Mouse (Mus musculus): ENCODE data around the gene D630023F18Rik.

The D630023F18Rik gene

DNA sequence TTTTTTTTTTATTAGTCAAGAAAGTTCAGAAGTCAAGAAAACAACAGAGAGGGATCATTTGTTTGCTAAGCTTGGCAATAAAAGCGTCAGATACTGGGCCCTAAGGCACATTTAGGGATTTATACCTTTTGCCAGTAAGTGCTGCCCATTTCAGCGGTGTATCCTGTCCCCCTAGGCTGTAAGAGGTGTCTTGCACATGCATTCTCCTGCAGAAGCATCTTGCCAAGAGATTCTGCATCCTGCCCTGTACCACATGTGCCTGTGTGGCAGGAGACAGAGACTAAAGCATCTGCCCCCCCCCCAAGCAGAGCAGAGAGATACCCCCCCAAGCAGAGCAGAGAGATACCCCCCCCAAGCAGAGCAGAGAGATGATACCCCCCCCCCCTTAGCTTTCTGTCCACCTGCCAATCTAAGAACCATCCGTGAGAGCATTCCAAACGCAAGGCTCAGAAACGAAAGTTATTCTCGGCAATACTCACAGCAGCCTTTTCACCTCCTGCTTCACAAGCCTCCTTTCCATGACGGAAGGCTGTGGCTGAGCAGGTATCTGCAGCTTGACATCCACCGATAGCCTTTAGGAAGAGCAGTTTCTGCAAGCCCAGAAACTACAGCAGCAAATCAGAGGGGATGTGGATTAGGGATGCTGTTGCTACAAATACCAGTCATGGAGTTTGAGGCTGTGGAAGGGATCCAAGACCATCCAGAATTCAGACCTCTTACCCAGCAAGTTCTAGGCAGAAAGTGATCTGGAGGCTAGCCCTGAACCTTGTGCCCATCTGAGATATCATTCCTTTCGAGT lies at the start of gene D630023F18Rik:
Gene D630023F18Rik (minus strand): TSS at position 641 of the 799 bp plus-strand sequence.
- DNase-seq (ENCODE audit: low spot score in 2 of 2): no peak

DNA sequence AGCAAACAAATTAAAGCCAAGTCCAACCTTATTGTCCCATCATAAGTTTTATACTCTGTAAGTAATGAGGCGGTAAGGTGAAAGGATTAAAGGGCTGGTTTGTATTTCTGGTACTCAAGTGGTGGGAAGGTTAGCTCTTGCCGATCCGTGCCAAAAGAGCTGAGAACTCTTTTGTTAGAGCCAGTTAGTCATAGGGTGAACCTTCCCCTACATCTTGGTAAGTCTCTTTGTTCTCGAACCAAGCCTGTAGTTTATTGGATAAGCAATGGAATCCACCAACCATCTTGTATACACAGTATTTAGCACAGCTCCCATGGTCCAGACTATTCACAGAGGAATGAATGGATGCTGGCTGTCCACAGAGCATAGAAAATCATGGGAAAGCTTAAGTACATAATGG lies 48.6 kb upstream of the D630023F18Rik start:
- DNase-seq (ENCODE audit: low spot score in 2 of 2): no peak

DNA sequence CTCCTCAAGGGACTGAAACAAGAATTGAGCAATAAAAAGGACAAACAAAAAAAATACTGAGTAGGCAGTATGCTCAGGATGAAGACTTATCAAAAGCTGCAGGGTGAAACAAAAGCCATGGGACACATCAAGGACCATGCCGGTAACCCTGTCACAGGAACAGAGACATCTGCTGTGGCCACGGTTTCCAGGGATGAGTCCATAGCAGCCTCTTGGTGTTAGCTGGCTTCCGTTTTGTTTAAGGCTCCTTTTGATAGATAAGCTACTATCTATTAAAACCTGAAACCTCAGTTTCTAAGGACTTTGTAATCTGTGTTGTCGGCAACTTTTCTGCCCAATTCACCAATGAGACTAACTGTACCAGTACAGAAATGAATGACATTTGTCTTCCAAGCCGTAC lies 46.9 kb upstream of the D630023F18Rik start:
- no peak for DNase-seq (ENCODE audit: low spot score in 2 of 2)

DNA sequence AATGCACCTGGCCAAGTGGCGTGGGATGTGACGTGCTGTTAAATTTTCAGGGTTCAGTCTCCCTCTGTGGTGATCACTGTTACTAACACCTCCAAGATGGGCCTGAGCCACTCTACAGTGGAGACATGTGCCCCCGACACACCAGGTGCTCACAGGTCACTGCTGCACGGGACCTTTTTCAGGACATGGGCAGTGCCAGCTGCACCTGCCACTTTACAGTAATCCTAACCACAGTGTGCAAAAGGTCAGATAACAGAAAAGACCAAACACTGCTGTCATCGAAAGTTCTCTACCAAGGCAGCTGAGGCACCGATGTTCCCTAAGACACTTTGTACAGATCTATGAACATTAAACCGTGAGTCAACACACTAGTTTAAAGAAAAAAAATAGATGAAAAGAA lies 46.5 kb upstream of the D630023F18Rik start:
- DNase-seq (ENCODE audit: low spot score in 2 of 2): no peak

DNA sequence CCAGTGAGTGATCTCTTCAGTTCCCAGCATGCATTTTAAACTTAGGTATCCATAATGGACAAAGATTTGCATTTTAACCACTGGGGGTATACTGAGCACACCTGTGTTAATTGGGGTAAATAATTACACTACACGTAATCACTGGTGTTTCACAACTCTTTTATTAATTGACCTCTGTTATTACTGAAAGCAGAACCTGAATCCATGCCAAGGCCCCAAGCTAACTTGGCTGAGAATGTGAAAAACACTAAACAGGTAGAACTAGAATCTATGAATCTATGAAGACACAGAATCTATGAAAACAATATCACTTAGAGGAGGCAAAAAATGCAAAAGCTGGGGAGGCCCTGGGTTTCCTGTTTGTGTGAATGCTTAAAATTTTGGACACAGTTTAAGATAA lies 44.5 kb upstream of the D630023F18Rik start:
- DNase-seq (ENCODE audit: low spot score in 2 of 2): no peak

DNA sequence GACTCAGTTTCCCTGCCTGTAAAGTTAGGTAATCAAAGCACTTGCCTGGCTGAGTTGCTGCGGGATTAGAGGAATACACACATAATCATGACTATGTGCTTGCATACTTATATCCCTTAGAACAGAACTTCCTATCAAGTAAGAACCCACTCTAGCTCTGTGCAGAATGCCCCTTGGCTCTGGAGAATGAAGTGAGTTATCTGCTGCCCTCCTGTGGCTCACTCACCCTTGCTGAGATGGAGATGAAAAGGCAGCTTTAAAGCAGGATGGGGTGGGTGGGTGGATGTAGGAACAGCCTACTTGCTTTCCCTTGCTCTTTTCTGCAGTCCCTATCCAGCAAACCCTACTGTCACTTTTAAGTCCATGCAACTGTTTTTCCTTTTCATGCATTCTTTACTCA lies 39.2 kb upstream of the D630023F18Rik start:
- DNase-seq (ENCODE audit: low spot score in 2 of 2): no peak

DNA sequence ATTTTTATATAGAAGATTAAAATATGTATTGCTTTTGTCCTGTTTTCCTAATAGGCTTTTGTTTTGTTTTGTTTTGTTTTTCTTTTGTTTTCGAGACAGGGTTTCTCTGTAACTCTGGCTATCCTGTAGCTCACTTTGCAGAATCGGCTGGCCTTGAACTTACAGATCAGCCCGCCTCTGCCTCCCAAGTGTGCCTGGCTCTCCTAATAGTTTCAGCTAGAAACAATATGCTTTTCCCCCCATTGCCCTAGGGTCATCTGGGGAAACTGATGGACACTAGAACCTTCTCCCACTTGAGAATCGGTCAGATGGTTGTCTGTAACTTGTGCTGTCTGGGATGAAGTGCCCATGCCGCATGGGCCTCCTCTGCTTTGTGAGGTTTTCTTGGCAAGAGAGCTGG lies 33.1 kb upstream of the D630023F18Rik start:
- no peak for DNase-seq (ENCODE audit: low spot score in 2 of 2)

DNA sequence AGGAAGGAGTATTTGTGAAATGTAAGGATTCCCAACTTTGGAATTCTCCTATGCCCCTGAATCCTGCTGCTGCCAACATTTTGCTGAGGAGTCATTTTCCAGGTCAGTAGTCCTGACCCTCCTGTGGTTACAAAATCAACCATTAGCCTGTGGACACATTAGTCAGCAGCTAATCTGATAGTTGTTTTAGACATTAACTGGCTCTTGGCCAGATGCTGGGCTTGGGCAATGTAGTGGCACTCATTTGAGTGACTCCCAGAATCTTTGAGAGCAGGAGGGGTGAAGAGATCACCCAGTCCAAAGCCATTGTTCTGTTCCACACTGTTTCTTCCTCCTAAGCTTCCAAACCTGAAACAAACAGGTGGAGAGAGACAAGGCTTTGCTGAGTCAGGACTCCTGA lies 31.8 kb upstream of the D630023F18Rik start:
- DNase-seq (ENCODE audit: low spot score in 2 of 2): no peak

DNA sequence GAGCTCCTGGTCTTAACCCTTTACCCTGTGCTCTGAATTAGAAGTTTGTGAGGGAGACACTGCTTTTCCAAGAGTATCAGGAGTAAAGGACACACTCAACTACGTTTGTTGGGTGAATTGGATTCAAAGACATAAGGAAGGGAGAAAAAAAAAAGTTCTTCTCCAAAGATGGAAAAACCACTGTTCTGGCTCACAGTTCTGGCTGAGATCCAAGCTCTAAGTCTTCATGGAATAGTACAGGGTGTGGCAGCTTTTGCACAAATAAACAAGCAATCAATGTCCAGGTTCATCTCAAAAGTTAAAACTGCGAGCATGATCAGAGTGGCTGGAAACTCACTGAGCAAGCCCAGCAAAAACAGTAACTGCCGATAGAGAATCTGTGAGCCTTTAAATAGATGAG lies 25.0 kb upstream of the D630023F18Rik start:
- no peak for DNase-seq (ENCODE audit: low spot score in 2 of 2)

DNA sequence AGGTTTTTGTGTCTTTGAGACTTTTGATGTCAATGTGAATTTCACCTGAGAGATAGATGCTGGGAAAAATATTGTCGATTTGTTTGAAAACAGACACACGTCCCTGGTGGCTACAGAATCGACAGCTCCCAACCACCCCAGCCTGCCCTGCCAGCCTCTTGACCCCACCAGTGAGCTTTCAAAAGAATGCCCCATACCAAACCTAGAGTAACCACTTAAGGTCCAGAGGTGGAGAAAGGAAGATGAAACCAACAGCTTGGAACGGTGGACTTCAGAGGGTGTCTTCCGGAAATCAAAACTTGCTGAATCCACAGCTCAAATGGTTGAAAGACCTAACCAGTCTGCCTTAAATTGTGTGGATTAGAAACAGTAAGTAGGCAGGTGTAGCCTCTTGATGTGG lies 24.3 kb upstream of the D630023F18Rik start:
- DNase-seq (ENCODE audit: low spot score in 2 of 2): no peak

DNA sequence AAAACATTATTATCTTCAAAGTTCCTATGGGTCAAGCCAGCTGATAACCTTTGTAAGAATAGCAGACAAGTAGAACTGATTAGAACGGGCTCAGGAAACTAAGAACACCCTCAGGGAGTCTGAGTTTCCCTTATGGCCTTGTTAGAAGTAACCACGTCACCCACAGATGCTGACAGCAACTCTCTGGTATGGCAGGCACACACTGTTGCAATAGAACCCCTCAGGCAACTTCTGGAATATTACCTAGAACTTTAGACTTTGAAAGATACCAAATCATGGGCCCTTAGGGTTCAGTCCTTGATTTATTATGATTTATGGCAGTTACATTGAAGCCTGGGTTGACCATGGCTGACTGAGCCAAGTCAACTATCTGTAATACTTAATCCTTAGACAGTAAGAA lies 23.6 kb upstream of the D630023F18Rik start:
- DNase-seq (ENCODE audit: low spot score in 2 of 2): no peak

DNA sequence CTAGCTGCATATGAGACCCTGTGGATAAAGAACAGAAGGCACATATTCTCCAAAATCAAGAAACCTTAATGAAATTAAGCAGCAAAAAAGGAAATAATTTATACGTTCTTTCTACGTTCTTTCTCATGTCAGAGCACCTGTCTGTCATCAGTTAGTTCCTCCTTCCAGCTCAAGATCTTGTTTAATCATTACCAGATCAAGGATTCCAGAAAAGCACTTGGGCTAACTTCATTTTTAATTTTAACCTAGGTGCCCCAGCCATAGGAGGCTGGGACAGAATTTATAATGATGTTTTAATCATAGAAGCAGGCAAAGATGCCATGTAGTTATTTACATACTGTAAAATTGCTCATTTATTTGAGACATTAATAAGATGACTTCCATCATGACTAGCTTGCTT lies 21.8 kb upstream of the D630023F18Rik start:
- no peak for DNase-seq (ENCODE audit: low spot score in 2 of 2)

DNA sequence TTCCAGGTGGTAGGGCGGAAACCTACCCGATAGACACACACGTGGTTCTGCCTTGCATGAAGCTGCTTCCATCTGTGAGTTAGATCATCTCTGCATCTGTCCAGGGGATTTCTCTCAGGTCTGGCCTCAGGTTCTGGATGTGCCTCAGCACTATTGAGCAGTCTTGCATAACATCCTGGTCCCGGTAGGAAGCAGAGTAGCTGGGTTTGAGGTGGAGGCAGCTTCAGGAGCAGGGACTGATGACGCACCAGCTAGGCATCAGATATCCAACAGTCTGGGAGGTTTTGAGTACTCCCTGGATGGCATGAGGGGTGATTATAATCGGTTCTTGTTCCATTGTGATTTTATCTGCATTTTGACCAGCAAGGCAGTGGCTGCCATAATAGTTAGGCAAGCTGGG lies 14.5 kb upstream of the D630023F18Rik start:
- DNase-seq (ENCODE audit: low spot score in 2 of 2): no peak

DNA sequence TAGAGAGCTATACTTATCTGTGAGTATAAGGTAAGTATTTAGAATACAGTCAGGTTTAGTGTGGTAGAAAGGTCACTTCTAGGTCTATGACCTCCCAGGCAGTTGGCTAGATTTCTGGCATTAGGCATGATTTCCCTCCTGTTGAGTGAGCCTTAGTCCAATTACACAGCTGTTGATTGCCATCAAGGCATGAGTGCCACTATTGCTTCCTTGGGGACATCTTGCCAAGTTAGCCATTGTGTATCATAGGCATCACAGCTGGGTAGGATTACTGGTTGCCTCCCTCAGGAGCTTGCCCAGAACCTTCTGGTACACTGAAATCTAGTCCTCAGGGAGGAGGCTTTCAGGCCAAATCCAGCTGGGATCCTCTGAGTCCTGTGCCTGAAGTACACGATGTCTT lies 9.8 kb upstream of the D630023F18Rik start:
- DNase-seq (ENCODE audit: low spot score in 2 of 2): no peak

DNA sequence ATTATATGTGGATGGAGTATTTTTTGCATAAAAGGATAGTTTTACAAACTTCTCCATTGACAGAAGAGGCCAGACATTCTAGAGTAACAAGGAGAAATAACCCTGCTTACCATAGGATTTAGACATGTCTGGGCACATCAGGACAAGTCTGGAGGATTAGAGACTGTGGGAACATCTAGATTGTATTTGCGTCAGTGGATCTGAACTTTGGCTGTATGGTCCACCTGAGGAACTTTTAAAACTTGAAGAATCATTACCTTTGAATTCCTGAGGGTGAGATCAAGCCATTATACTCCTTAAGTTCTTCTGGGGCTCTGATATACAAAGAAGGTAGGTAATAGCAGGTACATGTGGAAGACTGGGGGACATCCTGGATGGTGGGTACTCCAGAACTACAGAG lies 8.7 kb upstream of the D630023F18Rik start:
- no peak for DNase-seq (ENCODE audit: low spot score in 2 of 2)

DNA sequence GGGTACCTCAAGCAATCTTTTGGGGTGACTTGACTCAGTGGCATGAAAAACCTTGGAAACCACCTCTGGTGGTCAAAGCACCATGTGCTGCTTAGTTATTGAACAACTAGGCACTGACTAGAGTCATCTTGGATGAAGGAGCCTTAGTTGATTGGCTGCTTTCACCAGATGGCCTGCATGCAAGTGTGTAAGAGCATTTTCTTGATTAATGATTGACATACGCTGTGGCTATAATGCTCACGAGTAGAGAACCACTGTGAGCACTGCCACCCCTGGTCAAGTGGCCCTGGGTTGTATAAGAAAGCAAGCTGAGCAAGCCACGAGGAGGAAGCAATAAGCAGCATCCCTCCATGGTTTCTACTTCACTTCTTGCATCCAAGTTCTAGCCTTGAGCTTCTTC lies 7.2 kb upstream of the D630023F18Rik start:
- no peak for DNase-seq (ENCODE audit: low spot score in 2 of 2)

DNA sequence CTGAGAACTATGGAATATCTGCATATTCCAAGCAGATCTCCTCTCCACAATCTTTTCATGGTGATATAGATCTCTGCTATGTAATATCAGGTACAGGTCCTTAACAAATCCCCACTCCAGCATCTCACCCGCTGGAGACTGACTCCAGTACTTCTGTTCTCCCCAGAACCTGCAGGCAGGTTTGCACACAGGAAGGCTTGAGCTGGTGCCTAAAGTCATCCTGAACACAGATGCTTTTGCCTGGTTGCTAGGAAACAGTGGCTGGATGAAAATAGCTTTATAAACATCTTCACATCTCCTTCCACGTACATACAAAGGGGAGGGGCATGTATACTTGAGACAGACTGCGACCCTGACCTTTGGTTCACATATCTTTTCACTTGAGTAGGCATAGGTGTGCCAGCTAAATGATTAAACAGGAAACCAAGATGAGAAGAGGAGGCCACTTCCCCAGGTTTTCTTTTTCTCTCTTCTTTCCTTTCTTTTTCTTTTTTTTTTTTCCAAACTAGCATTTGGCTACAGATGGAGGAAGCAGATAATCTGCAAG lies 6.7 kb upstream of the D630023F18Rik start:
- no peak for DNase-seq (ENCODE audit: low spot score in 2 of 2)

DNA sequence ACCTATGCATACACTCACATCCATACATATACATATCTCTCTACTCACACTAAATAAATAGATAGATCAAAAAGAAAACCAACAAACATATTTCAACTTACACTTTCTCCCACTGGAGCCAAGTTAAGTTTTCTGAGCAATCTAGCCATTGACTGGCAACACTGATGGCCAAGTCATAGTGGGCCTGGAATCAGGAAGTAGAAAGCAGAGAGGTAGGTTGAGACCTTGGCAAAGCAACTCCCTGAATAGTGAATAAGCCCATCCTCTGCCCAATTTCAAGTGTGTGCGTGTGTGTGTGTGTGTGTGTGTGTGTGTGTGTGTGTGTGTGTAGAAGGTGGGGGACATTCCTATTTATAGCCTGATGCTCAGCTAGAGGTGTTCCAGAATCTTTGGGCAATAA lies 3.6 kb downstream of the D630023F18Rik start, which contains the start of gene Gm28845:
Gene Gm28845 (minus strand): TSS at position 121 of the 400 bp plus-strand sequence.
- no peak for DNase-seq (ENCODE audit: low spot score in 2 of 2)

DNA sequence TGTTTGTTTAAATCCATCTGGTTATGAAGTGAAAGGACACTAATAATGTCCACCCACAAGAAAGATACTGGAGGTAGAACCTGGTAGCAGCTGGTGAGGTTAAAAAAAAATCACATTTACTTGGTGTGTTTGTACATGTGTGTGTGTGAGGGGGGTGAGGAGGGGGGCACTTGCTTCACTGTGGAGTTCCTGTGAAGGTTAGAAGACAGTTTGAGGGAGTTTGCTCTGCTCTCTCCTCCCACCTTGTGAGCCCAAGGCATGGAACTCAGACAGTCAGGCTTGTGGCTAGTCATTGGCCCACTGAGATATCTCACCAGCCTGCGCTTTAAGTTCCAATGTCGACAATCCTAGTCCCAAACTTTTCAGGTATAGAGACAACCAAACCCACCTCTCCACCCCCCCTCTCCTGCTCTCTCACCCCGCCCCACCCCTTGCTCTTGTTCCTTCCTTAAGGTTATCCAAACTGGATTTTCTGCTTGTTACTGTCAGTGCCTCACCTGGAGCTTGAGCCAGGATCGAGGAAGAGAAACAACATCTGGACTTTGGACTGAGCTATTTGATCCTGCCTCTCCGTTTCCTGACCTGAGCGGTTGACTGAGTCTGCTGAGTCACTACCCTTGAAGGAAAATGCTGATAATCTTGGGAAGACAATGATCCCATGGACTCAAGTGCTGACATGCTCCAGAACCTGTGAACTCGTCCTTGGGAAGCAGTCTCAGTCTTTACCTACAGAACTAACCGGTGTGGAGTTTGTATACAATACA lies 4.7 kb downstream of the D630023F18Rik start:
- no peak for DNase-seq (ENCODE audit: low spot score in 2 of 2)

DNA sequence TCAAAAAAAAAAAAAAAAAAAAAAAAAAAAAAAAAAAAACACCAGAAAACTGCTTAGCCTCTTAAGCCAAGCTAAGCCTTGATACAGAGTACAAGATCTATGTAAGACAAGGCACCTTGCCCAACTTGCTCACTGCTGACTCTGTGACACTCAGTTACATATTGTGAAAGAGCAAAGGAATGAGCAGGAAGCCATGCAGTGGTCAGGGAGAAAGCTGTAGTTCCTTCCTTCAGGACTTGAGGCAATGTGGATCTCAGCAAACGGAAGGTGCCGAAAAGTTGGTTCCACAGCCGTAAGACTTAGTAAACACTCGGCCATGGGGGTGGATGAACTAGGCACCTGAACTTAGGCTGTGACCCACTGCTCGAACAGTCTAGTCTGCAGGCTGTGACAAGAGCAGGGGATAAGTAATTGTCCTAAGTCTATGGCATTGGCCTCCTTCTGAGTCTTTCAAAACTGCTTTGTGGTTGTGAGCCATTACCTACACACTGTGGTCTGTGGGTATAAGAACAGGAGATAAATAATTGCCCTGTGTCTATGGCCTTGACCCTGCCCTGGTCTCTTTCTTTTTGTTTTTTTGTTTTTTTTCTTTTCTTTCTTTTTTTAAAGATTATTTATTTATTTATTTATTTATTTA lies 9.4 kb downstream of the D630023F18Rik start:
- DNase-seq (ENCODE audit: low spot score in 2 of 2): no peak

DNA sequence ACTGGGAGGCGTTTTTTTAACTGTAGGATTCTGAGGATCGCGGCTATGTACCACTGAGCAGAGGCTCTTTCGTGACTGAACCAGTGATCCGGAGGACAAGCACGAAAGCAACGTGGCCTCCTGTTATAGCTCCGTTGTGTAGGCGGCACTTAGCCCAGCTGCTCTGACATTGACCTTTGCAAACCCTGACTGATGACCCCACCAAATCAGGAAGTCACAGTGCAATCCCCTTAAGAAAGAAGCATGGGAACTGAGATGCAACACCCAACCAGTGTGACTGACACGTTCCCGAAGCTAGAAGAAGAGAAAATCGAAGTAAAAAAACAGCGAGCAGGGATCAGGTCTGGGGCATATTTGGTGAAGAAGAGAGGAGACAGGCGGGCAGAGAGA lies 10.2 kb downstream of the D630023F18Rik start:
- no peak for DNase-seq (ENCODE audit: low spot score in 2 of 2)

DNA sequence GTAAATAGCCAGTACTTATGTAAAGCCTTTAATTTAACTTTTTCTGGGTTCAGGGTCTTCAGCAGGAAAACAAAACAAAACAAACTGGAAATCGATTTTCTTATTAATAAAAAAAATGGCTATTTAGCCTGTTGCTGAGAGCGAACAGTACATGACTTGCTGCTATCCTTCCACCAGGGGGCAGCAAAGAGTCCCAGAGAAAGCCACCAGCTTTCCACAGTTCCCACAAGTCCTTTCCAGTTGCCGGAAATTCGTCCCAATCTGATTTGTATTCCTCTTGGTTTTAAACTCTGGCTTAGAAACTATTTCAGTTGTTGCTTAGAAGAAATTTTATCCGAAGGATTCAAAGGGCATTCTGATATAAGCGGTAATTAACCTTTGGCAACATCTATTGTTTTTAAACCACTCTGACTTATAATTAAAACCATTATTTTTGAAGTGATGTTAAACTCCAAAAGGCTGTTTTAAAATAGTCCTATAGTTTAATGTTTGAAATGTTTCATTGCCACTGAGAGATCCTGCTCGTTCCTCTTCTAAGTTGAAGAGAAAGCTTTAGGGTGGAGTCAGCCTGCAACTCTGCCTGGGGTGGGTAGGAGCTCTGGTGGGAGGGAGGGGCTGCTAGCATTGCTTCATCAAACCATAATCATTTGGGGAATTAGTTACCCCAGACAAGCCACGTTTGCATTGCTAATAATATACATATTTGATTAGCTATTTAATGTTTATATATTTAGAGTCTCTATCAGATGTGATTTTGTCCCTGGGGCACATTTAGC lies 10.8 kb downstream of the D630023F18Rik start:
- no peak for DNase-seq (ENCODE audit: low spot score in 2 of 2)
